Mouse (Mus musculus) megakaryocyte progenitor cell, adult 5-6 weeks (primary cell): Measurements from ENCODE around the gene Nprl2. TPM values are rescaled to one million over a fixed set of nuclear protein-coding genes. Genes with fewer than 3 reads are reported as not detected.

Experiments used
- ATAC-seq: replicated peaks from 2 replicates; pipeline ENCODE4 v1.8.0; 2016; ENCODE audit warnings: mild to moderate bottlenecking, moderate TSS enrichment, inconsistent platforms; ENCODE audit not compliant: poor library complexity
- total RNA-seq, 2 experiments: library from RNA; stranded (forward) in 1 of 2; stranded (reverse) in 1 of 2; fragments of 157-497, 149-512 nt in 1 of 2; fragments of 200-1000 nt in 1 of 2; gene quantifications; 2 replicates each; pipeline versions ENCODE4 v1.2.3 to v1.2.4; 2015 to 2017

Gene Nprl2
- total RNA-seq, 2 experiments from 2014 or later = 13.0 to 14.3 TPM

DNA sequence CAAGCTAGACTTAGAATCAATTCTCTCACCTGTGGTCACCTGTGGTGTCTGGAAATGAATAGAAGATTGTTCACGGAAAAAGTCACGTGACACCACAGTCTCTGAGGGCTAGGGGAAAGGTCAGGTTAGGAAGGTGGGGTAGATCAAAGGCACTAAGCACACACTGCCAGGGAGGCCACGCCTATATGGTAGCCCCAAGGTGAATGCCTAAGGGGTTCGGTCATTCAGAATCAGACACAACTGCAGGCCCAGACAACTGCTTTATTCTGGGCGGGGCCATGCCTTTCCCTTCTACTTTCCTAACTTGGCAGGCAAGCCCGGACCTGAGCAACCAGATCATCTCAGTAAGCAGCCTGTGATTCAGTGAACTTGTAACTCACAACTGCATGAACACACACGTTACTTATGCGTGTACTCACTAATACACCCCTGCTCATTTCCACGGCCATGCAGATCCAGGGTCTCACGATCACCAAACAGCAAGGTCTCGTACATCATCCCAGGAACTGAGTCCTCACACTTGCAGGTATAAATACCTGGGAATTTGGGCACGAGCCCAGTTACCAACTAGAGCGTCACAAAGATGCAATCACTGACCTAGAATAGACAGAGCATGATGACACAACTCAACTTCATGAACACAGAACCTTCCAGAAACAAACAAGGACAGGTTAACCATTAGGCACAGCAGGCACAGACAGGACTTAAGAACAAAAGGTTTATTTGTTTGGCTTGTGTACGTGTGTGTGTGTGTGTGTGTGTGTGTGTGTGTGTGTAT is 33.7 kb downstream of the Nprl2 start:
- no peak for ATAC-seq

DNA sequence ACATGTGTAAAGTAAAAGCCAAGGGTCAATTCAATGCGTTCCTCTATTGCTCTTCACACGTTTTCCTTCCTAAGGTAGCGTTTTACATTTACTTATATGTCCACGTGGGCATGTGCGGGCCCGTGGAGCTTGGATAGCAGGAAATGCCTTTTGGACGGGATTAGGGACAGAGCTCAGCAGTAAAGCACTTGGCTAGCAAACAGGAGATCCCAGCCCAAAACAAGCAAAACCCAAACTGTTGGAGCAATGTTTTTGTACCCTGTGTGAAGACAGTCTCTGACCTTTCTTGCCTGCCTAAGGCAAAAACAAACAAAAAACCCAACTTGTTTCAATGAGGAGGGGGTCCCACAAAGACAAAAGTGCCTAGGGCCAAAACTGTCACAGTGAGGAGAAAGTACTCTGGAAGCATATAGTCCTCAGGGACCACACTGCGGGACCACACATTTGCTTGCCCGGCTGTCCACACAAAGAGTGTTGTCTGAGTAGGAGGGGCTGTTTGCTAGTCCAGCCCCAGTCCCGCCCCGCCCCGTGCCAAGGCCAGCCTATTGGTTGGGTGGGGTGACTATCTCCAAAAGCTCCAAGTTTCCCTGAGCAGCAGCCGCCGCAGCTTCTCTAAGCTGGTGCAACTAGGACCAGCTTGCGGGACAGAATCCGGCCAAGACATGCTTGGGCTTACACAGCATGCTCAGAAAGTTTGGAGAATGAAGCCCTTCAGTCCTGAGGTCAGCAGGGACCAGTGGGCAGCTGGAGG is 34.5 kb downstream of the Nprl2 start, which contains the start of gene Hyal1:
Hyal1 (plus strand) TSS at position 571 of the 751 bp plus-strand sequence.
- peak; percentile 71 for ATAC-seq

DNA sequence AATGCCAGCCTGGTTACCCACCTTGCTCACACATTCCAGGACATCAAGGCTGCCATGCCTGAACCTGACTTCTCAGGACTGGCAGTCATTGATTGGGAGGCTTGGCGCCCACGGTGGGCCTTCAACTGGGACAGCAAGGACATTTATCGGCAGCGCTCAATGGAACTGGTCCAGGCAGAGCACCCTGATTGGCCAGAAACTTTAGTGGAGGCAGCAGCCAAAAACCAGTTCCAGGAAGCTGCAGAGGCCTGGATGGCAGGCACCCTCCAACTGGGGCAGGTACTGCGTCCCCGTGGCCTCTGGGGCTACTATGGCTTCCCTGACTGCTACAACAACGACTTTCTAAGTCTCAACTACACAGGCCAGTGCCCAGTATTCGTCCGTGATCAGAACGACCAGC is 35.8 kb downstream of the Nprl2 start:
- no peak for ATAC-seq

DNA sequence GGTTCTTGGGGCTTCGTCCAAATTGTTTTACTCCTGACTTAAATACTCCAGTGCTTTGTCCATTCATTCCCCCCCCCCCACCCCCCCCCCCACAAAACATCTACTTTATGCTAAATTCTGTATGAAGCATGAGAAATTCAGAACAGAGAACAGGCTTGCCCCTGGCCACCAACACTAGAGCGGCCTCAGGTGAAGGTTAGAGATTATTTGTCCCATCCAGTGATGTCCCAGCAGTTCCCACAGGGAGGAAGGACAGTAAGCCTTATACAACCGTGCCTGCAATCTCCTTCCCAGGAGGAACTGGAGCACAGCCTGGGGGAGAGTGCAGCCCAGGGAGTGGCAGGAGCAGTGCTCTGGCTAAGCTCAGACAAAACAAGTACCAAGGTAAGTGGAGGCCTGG is 36.6 kb downstream of the Nprl2 start, which contains the start of gene Naa80:
Naa80 (plus strand) TSS at position 301 of the 400 bp plus-strand sequence.
- ATAC-seq = no peak

DNA sequence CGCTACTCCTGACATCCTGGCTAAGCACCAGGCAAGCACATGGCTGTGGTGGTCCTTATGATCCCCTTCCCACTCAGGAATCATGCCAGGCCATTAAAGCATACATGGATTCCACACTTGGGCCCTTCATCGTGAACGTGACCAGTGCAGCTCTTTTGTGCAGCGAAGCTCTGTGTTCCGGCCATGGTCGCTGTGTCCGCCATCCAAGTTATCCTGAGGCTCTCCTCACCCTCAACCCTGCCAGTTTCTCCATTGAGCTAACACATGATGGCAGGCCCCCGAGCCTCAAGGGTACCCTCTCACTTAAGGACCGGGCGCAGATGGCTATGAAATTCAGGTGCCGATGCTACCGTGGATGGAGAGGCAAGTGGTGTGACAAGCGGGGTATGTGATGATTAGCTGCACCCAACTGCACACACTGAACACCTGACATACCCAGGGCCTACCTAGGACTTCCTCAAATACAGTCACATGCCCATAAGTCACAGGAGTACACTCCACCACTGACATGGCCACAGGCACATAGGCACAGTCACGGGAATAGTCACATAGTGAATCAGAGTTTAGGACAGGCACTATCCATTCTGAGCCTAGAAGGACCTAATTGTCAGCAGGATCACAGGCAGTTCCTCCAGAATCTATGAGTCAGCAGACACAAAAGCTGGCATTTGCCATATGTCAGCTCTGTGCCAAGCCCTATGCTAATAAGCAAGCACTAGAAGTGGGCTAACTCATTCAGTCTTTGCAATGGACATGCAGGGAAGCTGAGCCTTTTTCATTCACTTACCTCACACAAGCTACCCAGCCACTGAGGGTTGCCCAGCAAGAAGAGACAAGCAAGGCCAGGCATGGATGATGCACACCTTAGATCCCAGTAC is 37.2 kb downstream of the Nprl2 start:
- ATAC-seq = no peak

DNA sequence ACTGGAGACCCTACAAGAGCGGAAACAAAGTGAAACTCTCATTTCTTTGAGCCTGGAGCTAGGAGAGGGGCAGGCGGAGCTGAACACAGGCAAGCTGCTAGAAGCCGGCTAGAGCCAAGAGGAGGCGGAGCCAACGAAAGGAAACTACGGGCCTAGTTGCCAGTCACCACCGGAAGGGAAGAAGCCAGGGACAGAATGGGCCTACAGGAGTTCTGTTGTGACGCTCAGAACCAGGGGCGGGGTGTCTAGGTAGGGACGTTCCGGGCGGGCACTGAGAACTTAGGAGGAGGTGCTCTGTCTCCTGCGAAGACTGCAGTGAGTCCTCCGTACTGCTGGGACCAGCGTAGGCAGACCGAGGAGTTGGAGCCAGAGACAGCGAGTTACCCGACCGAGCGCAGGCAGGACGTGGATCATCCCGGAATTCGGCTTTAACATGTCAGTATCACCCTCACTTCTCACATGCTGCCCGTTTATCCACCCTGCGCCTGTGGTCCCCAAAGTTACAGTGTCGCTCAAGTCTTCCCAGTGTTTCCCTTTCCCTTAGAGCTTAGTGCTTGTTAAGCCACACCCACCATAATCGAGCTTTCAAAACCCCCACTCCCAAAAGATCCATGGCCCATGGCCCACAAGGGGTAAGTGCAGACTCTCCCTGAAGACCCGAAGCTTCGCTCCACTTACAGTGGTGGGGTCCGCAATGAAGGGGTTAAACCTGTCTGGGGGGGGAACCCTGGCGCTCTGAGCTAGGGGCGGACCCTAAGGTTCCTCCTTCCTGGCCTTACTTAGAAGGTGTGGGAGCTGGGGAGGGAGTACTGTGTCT is 38.7 kb downstream of the Nprl2 start, which contains the start of gene Hyal3:
Hyal3 (plus strand) TSS at position 318 of the 817 bp plus-strand sequence.
- peak; percentile 84 for ATAC-seq

DNA sequence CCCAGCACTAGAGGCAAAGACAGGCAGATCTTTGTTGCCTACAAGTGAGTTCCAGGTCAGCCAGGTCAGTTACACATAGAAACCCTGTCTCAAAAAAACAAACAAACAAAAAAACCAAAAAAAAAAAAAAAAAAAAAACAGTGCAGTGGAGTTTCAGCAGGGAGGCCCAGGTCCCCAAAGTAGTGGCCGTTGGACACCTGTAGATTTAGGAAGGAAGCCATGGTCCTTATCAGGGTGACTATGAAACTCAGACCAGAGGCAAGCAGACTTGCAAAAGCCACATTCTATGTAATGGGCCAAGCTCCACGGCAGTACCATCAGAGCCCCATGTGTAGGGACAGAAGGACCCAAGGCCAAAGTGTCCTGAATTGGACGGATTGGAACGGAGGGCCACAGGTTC is 39.6 kb downstream of the Nprl2 start:
- no peak for ATAC-seq

DNA sequence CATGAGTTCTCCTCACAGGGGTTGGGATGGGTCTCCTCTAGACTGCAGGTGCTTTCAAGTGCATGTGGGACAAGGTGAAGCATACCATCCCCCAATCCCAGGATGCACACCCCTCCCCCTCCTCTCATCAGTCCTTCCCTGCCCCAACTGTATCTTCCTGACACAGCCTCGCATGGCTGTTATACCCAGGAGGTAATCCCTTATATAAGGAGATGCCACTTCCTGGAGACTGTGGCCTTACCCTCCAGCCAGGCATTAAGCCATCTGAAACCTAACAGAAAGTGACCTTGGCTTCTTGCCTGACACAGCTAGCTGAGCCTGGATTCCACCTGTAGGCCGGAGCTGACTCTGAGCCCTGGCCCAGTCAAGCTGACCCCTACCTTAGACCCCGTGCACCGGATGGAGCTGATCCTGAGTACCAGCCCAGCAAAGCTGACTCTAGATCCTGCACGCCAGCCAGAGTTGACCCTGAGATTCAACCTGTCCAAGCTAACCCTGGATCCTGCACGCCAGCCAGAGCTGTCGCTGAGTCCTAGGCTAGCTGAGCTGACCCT is 40.6 kb downstream of the Nprl2 start:
- ATAC-seq = no peak

DNA sequence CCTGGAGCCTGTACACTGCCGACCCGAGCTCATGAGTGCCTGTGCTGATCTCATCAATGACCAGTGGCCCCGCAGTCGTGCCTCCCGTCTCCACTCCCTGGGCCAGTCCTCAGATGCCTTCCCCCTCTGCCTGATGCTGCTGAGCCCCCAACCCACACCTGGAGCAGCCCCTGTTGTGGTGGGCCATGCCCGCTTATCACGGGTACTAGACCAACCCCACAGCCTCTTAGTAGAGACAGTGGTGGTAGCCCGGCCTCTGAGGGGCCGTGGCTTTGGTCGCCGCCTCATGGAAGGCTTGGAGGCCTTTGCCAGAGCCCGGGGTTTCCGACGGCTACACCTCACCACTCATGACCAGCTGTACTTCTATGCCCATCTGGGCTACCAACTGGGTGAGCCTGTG is 41.1 kb downstream of the Nprl2 start:
- ATAC-seq = no peak

DNA sequence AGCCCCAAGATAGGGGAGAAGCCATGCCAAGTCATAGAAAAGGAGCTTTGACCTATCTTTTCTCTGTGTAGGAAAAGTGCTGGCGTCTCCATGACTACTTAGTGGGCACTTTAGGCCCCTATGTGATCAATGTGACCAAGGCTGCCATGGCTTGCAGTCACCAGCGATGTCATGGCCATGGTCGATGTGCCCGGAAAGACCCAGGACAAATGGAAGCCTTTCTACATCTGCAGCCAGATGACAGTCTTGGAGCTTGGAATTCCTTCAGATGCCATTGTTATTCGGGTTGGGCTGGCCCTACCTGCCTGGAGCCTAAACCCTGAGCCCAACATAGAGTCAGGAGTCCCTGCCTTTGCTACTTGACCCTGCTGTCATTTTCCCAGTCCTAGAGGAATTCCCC is 44.5 kb downstream of the Nprl2 start:
- no peak for ATAC-seq

DNA sequence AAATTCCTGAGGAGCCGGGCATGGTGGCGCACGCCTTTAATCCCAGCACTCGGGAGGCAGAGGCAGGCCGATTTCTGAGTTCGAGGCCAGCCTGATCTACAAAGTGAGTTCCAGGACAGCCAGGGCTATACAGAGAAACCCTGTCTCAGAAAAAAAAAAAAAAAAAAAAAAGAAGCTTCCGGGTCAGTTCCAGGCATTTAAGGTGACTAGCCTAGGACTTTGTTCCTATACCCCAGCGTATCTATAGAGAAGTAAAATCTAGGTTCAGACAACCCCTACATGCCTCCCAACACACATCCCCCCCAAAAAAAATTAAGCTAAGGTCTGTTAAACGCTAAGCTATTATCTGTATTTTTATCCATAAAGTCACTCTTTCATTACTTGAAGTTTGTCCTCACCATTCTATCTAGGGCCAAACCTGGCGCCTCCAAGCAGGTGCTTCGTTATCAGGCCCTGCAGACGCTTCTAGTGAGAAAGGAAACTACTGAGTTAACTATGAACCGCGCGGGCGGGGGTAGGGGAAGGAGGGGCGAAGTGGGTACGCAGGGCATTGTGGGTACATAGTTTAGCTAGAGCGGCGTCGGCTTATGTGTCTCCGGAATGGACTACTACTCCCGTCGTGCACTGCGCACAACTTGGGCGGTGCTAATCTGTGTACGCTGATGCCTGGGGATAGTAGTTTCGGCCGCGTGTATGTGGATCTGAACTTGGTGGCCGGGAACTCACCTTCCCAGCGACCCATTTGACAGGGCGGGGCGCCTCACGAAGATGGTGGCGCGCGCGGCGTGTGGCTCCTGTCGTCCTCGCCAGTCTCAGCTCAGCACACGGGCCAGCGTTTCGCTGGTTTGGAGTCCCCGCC is 45.2 kb downstream of the Nprl2 start, which contains the start of gene Ifrd2:
Ifrd2 (plus strand) TSS at position 669 of the 859 bp plus-strand sequence.
- ATAC-seq = peak; percentile 86

DNA sequence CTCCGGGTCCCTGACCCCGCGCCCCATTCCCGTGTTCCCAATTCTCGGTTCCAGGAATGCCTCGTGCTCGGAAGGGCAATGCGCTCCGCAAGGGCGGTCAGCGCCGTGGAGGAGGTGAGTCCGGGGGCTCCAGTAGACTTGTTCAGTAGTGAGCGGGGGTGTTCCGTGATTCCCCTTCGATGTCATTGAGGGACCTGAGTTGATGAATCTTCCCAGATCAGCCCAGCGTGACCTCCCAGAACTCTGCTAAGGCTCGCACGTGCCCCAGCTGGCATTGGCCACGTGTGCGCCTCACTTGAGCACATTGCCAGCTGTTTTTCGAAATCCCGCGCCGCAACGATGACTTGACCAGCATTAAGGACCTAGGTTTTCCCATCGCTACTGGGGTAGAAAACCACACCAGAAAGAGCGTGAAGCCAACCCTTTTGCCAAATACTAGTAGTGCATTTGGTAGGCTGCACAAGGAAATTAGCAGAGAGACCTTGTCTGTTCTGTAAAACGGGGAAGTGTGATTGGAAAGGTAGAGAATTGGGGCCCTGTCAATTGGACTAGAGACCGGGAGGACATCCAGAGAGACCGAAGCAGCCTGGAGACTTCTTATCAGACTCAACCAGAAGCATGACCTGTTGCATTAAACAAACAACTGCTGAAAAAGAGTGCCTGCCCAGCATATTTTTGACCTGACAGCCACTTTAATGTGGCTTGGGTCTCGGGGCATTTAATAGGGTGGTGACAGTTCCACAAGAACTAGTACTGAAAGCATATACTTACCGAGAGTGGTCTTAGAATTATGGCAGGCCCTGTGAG is 46.0 kb downstream of the Nprl2 start:
- ATAC-seq = peak; percentile 24

DNA sequence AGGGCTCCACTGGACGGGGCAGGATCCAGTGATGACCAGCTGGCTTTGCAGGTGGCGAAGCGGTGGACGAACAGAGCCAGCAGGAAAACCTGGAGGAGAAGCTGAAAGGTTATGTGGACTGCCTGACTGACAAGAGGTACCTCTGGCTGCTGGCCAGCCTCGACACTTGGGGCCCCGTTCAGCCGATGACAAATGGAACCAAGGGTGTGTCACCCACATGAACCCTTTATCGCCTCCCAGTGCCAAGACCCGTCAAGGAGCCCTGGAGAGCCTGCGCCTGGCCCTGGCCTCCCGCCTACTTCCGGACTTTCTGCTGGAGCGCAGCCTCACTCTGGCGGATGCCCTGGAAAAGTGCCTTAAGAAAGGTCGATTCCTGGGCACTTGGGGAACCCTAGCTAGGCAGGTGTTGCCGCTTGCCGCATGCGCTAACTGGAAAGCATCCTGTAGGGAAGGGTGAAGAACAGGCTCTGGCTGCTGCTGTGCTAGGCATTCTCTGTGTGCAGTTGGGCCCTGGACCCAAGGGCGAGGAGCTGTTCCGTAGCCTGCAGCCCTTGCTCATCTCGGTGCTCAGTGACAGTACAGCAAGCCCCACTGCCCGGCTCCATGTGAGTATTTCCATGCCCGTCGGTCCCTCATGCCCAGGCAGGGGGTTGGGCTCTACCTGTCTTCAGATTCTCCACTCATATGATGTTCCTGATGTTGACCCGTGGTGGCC is 48.2 kb downstream of the Nprl2 start:
- peak; percentile 32 for ATAC-seq

DNA sequence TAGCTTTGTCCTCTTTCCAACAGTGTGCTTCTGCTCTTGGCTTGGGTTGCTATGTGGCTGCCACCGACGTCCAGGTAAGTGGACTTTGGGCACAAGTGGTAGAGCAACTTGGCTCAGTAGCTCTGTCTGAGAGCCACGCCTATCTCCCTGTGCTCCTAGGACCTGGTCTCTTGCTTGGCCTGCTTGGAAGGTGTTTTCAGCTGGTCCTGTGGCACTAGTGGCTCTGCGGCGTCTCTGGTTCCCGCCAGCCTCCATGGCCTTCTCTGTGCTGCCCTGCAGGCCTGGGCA is 48.7 kb downstream of the Nprl2 start:
- no peak for ATAC-seq

DNA sequence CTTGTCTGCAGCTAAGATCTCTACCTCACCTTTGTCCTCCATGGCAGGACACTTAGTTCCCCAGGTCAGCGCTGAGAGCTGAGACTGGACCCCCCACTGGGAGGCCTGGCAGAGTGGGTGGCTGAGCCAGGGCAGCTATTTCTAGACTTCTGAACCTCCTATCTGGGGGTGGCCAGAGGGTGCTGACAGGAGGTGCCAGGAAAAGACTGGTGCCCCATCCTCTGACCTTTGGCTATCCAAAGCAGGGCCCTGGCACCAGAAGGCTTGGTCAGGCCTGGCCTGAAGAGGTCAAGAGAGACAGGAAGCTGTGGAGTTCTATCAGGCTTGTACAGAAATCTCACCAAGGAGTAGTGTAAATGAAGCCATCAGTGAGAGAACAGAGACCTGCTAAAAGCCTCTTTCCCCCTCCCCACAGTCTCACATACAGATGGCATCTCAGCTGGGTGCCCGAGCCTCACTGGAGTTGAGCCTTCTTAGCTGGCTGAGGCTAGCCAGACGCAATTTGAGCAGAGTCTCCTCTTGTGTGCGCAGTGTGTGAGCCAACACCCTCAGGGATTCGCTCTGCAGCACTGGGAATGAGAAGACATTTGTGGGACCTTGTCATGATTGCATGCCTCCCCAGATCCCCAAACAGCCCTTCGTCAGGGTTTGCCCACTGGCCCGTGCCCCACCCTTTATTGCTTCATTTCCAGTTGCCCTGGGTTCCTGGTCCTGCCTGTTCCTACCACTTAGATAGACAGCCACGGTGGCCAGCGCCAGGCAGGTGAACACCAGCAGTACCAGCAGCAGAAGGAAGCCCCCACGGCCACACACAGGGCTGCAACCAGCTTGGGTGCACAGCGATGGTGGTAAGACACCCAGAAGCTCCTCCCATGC is 51.3 kb downstream of the Nprl2 start:
- ATAC-seq = no peak

DNA sequence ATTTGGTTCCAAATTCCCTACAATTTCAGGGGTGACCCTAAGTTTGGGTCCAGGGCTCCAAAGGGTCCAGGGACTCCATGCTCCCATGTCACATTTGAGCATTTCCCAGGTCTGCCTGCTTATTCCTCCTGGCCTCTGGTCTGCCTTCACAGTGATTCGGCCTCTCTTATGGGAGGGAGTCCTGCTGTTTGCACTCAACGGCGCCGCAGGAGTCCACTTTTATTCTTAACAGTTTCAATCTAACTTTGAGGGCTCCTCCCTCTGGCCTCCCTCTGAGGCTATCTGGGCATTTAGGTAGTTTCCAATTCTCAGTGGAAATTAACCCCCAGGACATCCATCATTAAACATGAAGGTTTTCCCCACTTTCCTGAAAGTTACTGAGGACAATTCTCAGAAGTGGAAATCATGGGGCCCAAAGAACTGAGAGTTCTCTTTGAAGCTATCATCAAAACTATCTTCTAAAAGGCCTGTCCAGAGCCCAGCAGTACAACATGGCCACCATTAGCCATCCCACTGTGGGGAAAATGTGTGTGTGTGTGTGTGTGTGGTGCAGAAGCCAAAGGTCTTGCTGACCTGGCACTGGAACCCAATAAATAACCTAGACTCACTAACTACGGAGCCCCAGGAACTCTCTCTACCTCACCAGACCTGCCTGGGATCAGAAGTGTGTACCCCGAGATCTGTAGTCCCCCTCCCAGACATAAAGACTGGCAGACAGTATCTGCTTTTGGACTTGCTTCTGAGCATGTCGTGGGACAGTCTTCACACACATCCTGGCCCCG is 52.4 kb downstream of the Nprl2 start:
- no peak for ATAC-seq
